Mouse (Mus musculus) central nervous system, embryonic 14 days (tissue): ENCODE measurements around the gene Gm10181. TPM values are rescaled to one million over a fixed set of nuclear protein-coding genes. Genes with fewer than 3 reads are reported as not detected.

ENCODE experiments used
- polyA plus RNA-seq: library from polyadenylated mRNA; depleted of rRNA; stranded (reverse); fragments of >200 nt; gene quantifications from 2 replicates; pipeline ENCODE4 v1.2.3, GENCODE M21; 2012; rRNA removed

Gene Gm10181
- not detected in 2 replicates for polyA plus RNA-seq

GRCm38 (mm10) chr9:25089122-25089521 lies at the start of gene Gm10181:
TSS of gene Gm10181 (plus strand) at chr9:25089422.

Other genes starting within 250 kb of the Gm10181 start
- 29.6 and 31.3 TPM in 2 replicates for gene Herpud2, start 62.4 kb downstream of the Gm10181 start, polyA plus RNA-seq
- gene Sept7, start 163.0 kb downstream of the Gm10181 start, polyA plus RNA-seq = 99.8 and 100 TPM in 2 replicates